In the genomic region with DNA sequence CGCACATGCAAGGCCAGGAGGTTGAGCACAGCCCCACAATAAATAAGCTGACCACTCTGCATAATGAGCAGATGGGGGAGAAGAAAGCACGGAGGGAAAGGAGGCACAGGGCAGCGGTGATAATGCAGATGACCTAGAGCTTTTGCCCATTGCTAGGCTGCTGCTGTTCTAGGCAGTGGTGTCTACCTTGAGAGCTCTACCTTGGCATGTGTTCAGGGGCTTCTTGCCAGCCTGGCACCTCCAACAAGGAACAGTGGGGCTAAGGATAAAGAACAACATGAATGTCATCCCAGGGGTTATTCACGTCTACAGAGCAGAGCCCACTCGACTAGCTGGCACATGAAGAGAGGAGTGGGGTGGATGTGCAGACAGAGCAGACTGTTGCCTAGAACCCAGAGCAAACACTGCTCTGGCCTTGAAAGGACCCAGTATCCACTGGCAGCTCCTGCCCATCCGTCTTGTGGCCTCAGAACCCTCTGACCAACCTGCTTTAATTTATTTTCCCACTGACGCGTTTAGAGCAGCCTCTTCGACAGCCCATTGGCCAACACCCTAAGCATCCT, we compare ENCODE assay signal across 20 mouse cellular contexts. TPM values are rescaled to one million over a fixed set of nuclear protein-coding genes. Genes with fewer than 3 reads are reported as not detected.
A peak's percentile ranks its signal among the peaks of the same experiment; 100 is the strongest.
DNase-seq lines count a peak whose midpoint lies in the region; ATAC-seq lines count a peak whose summit lies in the region.
"Had no signal": no experiment of that assay in that cellular context is flagged by ENCODE, and none has a peak within 500 bp of the region (broad histone marks: within the 10 kb centered on the region; RNA-seq: fewer than 3 reads in every experiment).

No protein-coding gene starts in this region.

- 78% methylated on average over 9 of the region's 9 CpGs for WGBS in heart, embryonic 11.5 days (ENCODE audit: insufficient replicate concordance)
- 57% methylated on average over 9 of the region's 9 CpGs for WGBS in forebrain, embryonic 16.5 days
- WGBS in hindbrain, embryonic 16.5 days: 64% methylated on average over 9 of the region's 9 CpGs
- WGBS in neural tube, embryonic 14.5 days: 56% methylated on average over 9 of the region's 9 CpGs
- 89% methylated on average over 9 of the region's 9 CpGs for WGBS in embryonic facial prominence, embryonic 10.5 days

- no peak for ATAC-seq in heart, embryonic 11.5 days (replicated peaks; ENCODE audit: insufficient number of reproducible peaks, low FRiP score, low TSS enrichment)
- ATAC-seq in forebrain, embryonic 16.5 days: peak; percentile 22; the same call in 1 of the 2 replicates
- peak; percentile 76 for ATAC-seq in hindbrain, embryonic 16.5 days
- ATAC-seq in neural tube, embryonic 14.5 days (ENCODE audit: low read depth): peak; percentile 70; the same call in 1 of the 2 replicates
- ATAC-seq: inflammation-experienced regulatory T-cells, adult 6 months; liver, embryonic 12.5 days had no signal

- no peaks in the 10 kb centered on the region for H3K27me3 ChIP-seq in heart, embryonic 11.5 days (ENCODE audit: control insufficient read depth, insufficient read depth, low read length)
- H3K27me3 ChIP-seq in forebrain, embryonic 16.5 days (replicated peaks; ENCODE audit: control insufficient read depth, insufficient read depth, low read length): no peaks in the 10 kb centered on the region
- no peaks in the 10 kb centered on the region for H3K27me3 ChIP-seq in hindbrain, embryonic 16.5 days (replicated peaks; ENCODE audit: control insufficient read depth, insufficient read depth, low read length)
- no peaks in the 10 kb centered on the region for H3K27me3 ChIP-seq in neural tube, embryonic 14.5 days (ENCODE audit: control insufficient read depth, insufficient read depth, low read length)
- H3K27me3 ChIP-seq in embryonic facial prominence, embryonic 10.5 days (replicated peaks; ENCODE audit: low read depth, poor library complexity, severe bottlenecking): no peaks in the 10 kb centered on the region
- H3K27me3 ChIP-seq: liver, embryonic 12.5 days had no signal

- DNase-seq in heart, postnatal 4 days: peak; percentile 18
- no peak for DNase-seq in left cerebral cortex, adult 9 months (ENCODE audit: low spot score in 2 of 2)
- DNase-seq in embryonic facial prominence, embryonic 10.5 days (ENCODE audit: low spot score): no peak
- DNase-seq in kidney, postnatal 10 days: no peak
- DNase-seq: adrenal gland, postnatal 25 days; B cell, adult 2 months; cerebellum, adult 9-10 months; gastrocnemius, postnatal 25 days; kidney, adult 8-10 months; left cerebral cortex, postnatal 4 days; lung, embryonic 14.5 days; right cerebral cortex, adult 18-20 months had no signal

- no peak overlapping the region for H3K4me3 ChIP-seq in heart, embryonic 11.5 days (ENCODE audit: low read depth, low read length)
- no peak overlapping the region for H3K4me3 ChIP-seq in forebrain, embryonic 16.5 days (replicated peaks; ENCODE audit: low read length)
- H3K4me3 ChIP-seq in hindbrain, embryonic 16.5 days (ENCODE audit: low read length): no peak overlapping the region
- H3K4me3 ChIP-seq in neural tube, embryonic 14.5 days (ENCODE audit: low read depth, low read length): no peak overlapping the region
- H3K4me3 ChIP-seq in embryonic facial prominence, embryonic 10.5 days: no peak overlapping the region
- H3K4me3 ChIP-seq: layer of hippocampus, adult 2 months; liver, embryonic 12.5 days had no signal

- no peak overlapping the region for H3K27ac ChIP-seq in heart, embryonic 11.5 days (ENCODE audit: low read depth, low read length)
- H3K27ac ChIP-seq in forebrain, embryonic 16.5 days (ENCODE audit: low read length): peak overlapping the region; percentile 39; the same call in 1 of the 2 replicates
- H3K27ac ChIP-seq in hindbrain, embryonic 16.5 days (ENCODE audit: low read depth, low read length): 0 out of 2 replicates have a peak overlapping the region, but pooled peaks have one; percentile 5
- peak overlapping the region; percentile 70 for H3K27ac ChIP-seq in neural tube, embryonic 14.5 days (ENCODE audit: low read depth, low read length)
- no peak overlapping the region for H3K27ac ChIP-seq in embryonic facial prominence, embryonic 10.5 days (replicated peaks)
- H3K27ac ChIP-seq: layer of hippocampus, adult 2 months; liver, embryonic 12.5 days had no signal

- no peaks in the 10 kb centered on the region for H3K4me1 ChIP-seq in heart, embryonic 11.5 days (ENCODE audit: control insufficient read depth, insufficient read depth, low read length)
- H3K4me1 ChIP-seq in forebrain, embryonic 16.5 days (replicated peaks; ENCODE audit: control insufficient read depth, insufficient read depth, low read length): peaks cover 11% of the 10 kb centered on the region
- no peaks in the 10 kb centered on the region; the same call in 1 of the 2 replicates for H3K4me1 ChIP-seq in hindbrain, embryonic 16.5 days (ENCODE audit: control insufficient read depth, insufficient read depth, low read depth, low read length)
- H3K4me1 ChIP-seq in neural tube, embryonic 14.5 days (ENCODE audit: control insufficient read depth, insufficient read depth, low read length): peaks cover 10% of the 10 kb centered on the region
- 0 out of 2 replicates have a peak, but pooled peaks cover 2% of the 10 kb centered on the region for H3K4me1 ChIP-seq in embryonic facial prominence, embryonic 10.5 days
- H3K4me1 ChIP-seq: liver, embryonic 12.5 days had no signal

- peaks cover 6% of the 10 kb centered on the region; the same call in 1 of the 2 replicates for H3K36me3 ChIP-seq in heart, embryonic 11.5 days (ENCODE audit: control insufficient read depth, insufficient read depth, low read length)
- H3K36me3 ChIP-seq in forebrain, embryonic 16.5 days (ENCODE audit: control insufficient read depth, insufficient read depth): peaks cover 19% of the 10 kb centered on the region
- peaks cover 6% of the 10 kb centered on the region for H3K36me3 ChIP-seq in hindbrain, embryonic 16.5 days (ENCODE audit: control insufficient read depth, insufficient read depth, low read length)
- peaks cover 11% of the 10 kb centered on the region; the same call in 1 of the 2 replicates for H3K36me3 ChIP-seq in neural tube, embryonic 14.5 days (ENCODE audit: control insufficient read depth, insufficient read depth, low read length)
- peaks cover 87% of the 10 kb centered on the region for H3K36me3 ChIP-seq in embryonic facial prominence, embryonic 10.5 days (replicated peaks)

- H3K4me2 ChIP-seq in heart, embryonic 11.5 days: no peak overlapping the region
- no peak overlapping the region for H3K4me2 ChIP-seq in forebrain, embryonic 16.5 days (ENCODE audit: low read length)
- H3K4me2 ChIP-seq in hindbrain, embryonic 16.5 days (ENCODE audit: low read length): no peak overlapping the region
- H3K4me2 ChIP-seq in neural tube, embryonic 14.5 days (ENCODE audit: low read depth, low read length): no peak overlapping the region
- H3K4me2 ChIP-seq: liver, embryonic 12.5 days; lung, embryonic 14.5 days had no signal

- H3K9ac ChIP-seq in heart, embryonic 11.5 days (ENCODE audit: low read depth, low read length): no peak overlapping the region
- no peak overlapping the region for H3K9ac ChIP-seq in forebrain, embryonic 16.5 days (replicated peaks; ENCODE audit: low read depth, low read length)
- H3K9ac ChIP-seq in hindbrain, embryonic 16.5 days (ENCODE audit: low read depth, low read length): no peak overlapping the region
- no peak overlapping the region for H3K9ac ChIP-seq in neural tube, embryonic 14.5 days (replicated peaks; ENCODE audit: low read depth, low read length)
- H3K9ac ChIP-seq: liver, embryonic 12.5 days; lung, embryonic 14.5 days had no signal

- H3K9me3 ChIP-seq in heart, embryonic 11.5 days (replicated peaks; ENCODE audit: control insufficient read depth, low read length): no peaks in the 10 kb centered on the region
- no peaks in the 10 kb centered on the region for H3K9me3 ChIP-seq in forebrain, embryonic 16.5 days (ENCODE audit: control insufficient read depth, low read length)
- no peaks in the 10 kb centered on the region for H3K9me3 ChIP-seq in hindbrain, embryonic 16.5 days (ENCODE audit: control insufficient read depth, low read length)
- H3K9me3 ChIP-seq in neural tube, embryonic 14.5 days (ENCODE audit: control insufficient read depth, low read length): no peaks in the 10 kb centered on the region
- no peaks in the 10 kb centered on the region for H3K9me3 ChIP-seq in embryonic facial prominence, embryonic 10.5 days
- H3K9me3 ChIP-seq: liver, embryonic 12.5 days had no signal

RNA-seq across cellular contexts. Expression of gene Sh3pxd2b, which starts 26.5 kb away (rescaled TPM):
- total RNA-seq in heart, postnatal 4 days (2021): 10 to 100 TPM; 30.1 to 31.0 TPM
- polyA plus RNA-seq in heart, embryonic 11.5 days (2014; fragmentation: Nextera tagmentation; extraction: Ambion mirVana): 14.8 and 15.3 TPM in 2 replicates
- polyA plus RNA-seq in forebrain, embryonic 16.5 days (2015; fragmentation: Nextera tagmentation; extraction: Ambion mirVana): 16.2 and 22.4 TPM in 2 replicates
- polyA plus RNA-seq in hindbrain, embryonic 16.5 days (2015; fragmentation: Nextera tagmentation; extraction: Ambion mirVana): 15.8 and 20.1 TPM in 2 replicates
- 21.3 and 23.1 TPM in 2 replicates for polyA plus RNA-seq in neural tube, embryonic 14.5 days (2014; fragmentation: Nextera tagmentation; extraction: Ambion mirVana)
- 28.3 and 29.6 TPM in 2 replicates for polyA plus RNA-seq in embryonic facial prominence, embryonic 10.5 days (2016; fragmentation: Nextera tagmentation; extraction: Ambion mirVana)
- total RNA-seq: monocyte, adult 5-6 weeks had no signal
- polyA plus RNA-seq: inflammation-experienced regulatory T-cells, adult 6 months had no signal

Comparison
In these comparisons a context has a peak if more than half of its experiments do, and no peak if none do; other contexts are left out.
1. H3K27ac ChIP-seq: peak in forebrain, embryonic 16.5 days (single experiment), hindbrain, embryonic 16.5 days (single experiment) and neural tube, embryonic 14.5 days (single experiment); none in heart, embryonic 11.5 days (single experiment) and embryonic facial prominence, embryonic 10.5 days (single experiment).